Mouse (Mus musculus) embryo, embryonic 10.5 days (tissue): ENCODE data around the gene Olfr1338.
"Not testable (repeated sequence)": the region's sequence is repeated elsewhere in the genome, so short reads cannot be mapped to it uniquely, and the experiment has no call there.

ENCODE experiments used
- DNase-seq: peaks from one replicate; pipeline ENCODE4 v3.0.0-alpha.2; 2015; ENCODE audit warnings: low spot score

Olfr1338 gene

DNA sequence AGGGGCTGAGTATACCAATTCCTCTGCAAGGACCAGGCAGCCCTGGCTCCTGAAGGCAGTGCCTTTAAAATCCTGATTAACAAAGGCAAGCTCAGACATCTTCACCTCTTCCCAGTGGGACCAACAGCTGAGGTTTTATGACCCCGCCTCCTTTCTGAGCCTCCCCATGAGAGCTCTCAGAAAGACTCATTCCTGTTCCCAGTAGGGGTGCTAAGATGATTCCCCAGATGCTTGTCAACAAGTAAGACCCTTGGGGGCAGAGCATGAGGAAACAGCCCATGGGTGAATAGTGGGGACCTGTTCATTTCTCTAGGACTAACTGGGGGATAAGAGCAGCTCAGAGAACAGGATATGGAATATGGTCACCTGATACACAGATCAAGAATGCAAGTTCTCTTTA is at the start of gene Olfr1338:
Gene Olfr1338 (minus strand): TSS at position 101 of the 400 bp plus-strand sequence.
- no peak for DNase-seq

DNA sequence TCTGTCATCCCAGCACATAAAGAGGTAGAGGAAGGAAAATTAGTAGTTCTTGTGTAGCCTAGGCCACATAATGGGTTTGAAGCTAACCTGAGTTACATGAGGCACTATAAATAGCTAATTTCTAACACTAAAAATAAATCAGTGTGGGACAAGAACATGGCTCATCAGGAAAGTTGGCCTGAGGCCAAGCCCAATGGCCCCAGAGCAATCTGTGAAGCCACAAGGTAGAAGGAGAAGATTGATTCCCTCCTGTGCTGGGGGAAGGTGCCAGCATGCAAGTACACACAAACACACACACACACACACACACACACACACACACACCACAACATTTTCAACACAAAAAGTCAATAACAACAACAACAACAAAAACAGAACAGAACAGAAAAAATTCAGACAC is 34.3 kb upstream of the Olfr1338 start:
- DNase-seq, result not testable (repeated sequence)

DNA sequence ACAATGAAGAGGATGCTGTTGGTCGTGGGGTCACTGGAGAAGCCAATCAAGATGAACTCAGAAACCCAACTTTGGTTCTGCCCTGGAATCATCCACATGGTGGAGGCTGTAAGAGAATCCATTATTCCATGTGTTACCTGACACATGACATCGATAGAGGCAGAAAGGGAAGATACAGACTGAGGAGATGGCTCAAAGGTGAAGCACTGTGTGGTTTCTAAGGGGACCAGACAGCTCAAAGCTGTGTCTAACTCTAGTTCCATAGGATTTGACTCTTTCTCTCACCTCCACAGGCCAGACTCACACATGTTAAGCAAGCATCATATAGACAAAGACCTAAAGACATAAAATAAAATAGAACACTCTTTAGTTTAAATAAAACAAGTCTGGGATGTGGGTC is 23.9 kb upstream of the Olfr1338 start, which contains the start of gene Olfr1337:
Gene Olfr1337 (minus strand): TSS at position 101 of the 400 bp plus-strand sequence.
- DNase-seq, result no peak

DNA sequence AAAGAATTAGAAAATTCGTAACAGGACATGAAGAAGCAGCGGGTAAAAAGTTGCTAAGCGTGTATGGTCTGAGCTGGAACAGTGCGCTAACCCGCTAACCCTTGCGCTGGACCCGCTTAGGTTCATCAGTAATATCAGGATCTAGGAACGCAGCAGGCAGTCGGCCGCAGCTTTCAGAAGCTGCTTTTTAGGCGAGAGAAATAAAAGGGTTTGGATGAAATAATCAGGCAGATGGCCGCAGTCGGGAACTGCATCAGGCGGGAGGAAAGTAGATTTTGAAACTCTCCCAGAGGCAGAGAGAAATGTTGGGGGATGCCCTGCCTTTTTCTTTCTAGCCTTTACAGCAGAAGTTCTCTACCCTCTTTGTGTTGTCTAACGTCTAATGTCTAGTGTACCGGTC is 16.7 kb downstream of the Olfr1338 start:
- DNase-seq, result peak; percentile 14

DNA sequence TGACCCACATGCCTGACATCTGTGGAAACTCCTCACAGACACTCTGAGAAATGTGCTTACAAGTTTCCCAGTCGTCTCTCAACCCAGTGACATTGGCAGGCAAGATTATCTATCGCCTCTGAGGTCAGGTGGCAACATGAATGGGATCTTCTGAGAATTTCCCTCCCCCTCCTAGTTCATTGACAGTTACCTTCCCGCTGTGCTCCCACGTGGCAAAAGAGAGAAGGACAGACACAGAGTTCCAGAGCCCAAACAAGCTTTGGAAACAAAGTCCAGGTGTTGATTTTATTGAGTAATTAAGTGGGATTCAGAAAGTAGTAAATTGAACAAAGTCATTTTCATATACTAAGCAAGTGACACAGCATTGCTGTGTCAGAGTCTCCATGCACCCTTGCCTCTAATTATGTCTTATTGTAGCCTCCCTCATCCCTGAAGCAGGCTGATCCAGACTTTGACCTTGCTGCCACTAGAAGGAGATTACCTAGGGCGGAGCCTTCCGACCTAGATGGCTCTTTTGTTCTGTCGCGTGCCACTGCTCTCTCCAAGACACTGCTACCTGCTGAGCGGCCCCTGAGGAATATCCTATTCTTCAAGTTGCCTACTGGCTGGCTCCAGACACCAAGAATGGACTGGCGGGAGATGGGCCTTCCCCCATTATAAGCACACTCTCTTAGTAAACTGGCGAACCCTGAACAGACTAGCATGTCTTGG is 17.4 kb downstream of the Olfr1338 start:
- DNase-seq, result peak; percentile 22

DNA sequence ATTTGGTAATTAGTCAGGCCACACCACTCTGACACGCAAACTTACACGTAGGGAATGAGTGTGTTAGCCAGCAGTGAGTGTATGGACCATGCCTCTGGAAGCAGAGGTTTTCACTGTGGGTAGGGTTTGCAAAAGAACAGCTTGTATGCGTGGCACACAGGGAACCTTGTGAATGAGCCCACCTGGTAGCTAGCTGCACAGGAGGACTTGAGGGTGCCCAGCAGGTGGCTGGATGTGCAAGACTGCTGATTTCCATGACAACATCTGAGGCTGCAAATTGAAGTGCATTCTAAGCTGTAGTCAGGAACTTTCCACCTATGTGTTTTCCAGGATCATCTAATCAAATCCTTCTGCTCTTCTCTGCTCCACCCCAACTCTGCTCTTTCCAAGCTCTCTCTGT is 19.0 kb downstream of the Olfr1338 start:
- no peak for DNase-seq

DNA sequence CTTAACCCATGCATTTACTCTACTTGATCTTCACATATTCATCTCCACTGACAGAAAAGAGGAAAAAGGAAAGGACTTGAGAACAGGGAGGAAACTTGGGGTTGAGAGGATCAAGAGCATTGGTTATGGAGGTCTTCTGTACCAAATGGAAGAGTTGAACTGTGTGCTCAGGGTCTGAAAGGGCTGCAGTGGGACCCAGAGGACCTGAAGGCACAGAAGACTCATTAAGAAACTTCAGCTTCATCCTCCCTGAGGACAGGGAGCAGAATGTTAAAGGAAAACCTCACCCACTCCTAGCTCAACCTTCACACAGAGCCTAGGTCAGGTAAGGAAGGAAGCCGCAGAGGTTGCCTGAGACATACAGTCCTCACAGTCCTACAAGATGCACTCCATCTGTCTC is 26.7 kb downstream of the Olfr1338 start, which contains the start of gene Olfr1339:
Gene Olfr1339 (plus strand): TSS at position 301 of the 400 bp plus-strand sequence.
- DNase-seq, result no peak

DNA sequence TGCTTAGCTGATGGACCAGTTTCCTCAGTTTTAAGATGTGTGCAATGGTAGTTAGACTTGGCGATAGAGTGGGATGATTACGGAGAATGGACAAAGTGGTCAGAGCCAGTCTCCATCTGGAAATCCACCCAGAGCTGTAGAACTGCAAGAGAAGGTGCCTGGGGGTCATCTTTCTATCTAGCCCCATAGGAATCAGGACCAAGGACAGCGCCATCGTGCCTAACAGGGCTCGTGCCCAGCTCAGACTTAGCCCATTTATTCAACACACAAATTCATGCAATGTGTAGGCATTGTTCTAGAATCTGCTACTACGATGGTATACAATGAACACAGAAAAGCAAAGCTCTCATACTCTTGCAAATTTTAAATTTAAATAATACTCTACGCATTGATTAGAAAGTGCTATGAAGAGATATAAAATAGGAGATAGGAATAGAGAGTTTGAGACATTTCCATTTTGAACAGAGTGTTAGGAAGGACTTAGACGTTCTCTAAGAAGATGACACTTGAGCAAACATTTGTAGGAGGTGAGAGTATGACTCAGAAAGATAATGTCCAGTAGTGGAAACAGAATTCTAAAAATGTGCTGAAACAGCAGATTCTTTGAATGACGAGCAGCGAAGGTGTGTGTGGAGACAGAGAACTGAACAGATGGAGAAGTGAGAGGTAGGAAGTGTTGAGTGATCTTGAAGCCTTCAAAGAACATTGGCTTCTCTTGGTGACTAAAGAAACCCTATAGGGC is 36.6 kb downstream of the Olfr1338 start:
- DNase-seq, result peak; percentile 73

DNA sequence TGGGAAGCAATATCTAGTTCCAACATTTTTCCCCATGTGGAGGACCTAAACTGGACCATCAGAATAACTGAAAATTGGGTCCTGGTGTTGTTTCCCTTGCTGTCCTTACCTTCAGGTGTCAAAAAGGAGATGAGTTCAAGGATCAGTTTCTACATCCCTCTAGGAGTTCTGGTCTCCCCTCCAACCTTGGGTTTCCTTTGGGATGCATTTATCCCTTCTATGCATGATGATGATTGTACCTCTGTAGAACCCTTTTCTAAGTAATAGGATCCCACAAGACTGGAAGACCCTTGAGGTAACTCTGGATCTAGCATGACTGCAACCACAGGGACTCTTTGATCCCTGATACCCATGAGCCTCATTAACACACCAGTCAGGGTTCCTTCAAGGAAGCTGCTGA is 38.7 kb downstream of the Olfr1338 start, which contains the start of gene Olfr1340:
Gene Olfr1340 (plus strand): TSS at position 301 of the 400 bp plus-strand sequence.
- DNase-seq, result no peak

DNA sequence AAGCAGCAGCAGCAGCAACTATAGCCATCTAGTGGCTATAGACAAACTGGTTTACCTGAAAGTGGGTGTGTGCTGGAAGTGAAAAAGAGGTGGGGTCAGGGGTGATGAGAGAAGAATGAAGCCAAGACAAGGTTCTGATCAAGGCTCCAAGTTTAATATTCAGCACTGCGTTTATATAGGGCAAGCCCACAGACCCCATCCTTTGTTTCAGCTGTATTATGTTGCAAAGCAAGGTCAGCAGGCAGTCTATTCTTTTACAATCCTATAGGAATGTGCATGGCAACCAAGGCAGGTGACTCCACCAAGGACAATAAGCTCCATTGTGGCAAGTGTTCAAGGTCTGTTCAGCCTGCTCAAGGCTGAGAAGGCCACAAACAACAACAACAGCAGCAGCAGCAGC is 46.9 kb downstream of the Olfr1338 start:
- no peak for DNase-seq

DNA sequence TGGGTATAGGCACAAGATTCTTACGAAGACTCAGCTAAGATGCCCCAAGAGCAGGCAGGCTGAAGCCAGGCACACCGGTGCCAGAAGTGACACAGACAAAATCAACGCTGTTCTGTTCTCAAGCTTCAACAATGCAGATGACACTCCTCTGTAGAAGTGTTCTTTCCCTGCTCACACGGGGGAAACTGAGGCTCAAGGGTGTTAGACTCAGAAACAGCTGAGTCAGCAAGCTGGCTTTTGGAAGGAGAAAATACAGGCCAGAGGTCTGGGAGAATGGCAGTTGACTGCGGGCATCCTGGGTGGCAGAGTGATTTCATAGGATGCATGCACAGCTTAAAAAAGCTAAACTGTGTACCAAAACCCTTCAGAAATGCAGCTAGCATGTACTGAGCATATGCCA is 50.5 kb downstream of the Olfr1338 start:
- no peak for DNase-seq

DNA sequence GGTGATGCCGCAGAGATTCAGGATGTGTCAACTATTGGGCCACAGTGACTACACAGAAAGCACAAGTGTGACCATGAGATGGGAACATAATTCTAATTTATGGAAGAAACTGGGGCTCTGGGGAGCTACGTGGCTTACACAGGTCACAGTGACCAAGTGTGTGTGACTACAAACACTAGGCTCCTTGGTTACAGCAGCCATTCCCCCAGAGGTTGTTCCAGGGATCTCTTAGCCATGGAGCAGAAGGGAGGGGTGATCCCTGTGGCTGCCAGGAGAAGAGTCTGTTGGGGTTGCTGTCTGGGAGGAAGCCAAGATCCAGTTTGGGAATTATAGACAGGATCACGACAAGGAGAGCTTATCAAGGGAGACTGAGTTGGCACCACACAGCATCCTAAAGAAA is 55.3 kb downstream of the Olfr1338 start, which contains the start of gene Olfr1341:
Gene Olfr1341 (plus strand): TSS at position 301 of the 400 bp plus-strand sequence.
- DNase-seq, result no peak
